9 mouse cellular contexts compared by ENCODE assay signal in genomic region chr19:50184901-50185623, GRCm38 (mm10).
DNase-seq lines count a peak whose midpoint lies in the region; ATAC-seq and TF ChIP-seq lines count a peak whose summit lies in the region.
"Had no signal": no experiment of that assay in that cellular context is flagged by ENCODE, and none has a peak within 500 bp of the region (broad histone marks: within the 10 kb centered on the region; RNA-seq: fewer than 3 reads in every experiment).

No protein-coding gene starts in this region.

- no peaks in the 10 kb centered on the region for H3K27me3 ChIP-seq in G1E (ENCODE audit: insufficient read depth, low read length)
- H3K27me3 ChIP-seq in testis, adult 2 months (ENCODE audit: control insufficient read depth, insufficient read depth, low read length): no peaks in the 10 kb centered on the region
- H3K27me3 ChIP-seq: liver, embryonic 15.5 days had no signal

- no peak overlapping the region for H3K27ac ChIP-seq in gastrocnemius, adult 2 months
- no peak overlapping the region for H3K27ac ChIP-seq in testis, adult 2 months (ENCODE audit: control insufficient read depth, insufficient read depth, low read depth, low read length)
- H3K27ac ChIP-seq: liver, embryonic 15.5 days had no signal

- DNase-seq in gastrocnemius, adult 2 months: no peak
- DNase-seq in gastrocnemius, postnatal 36 days: no peak
- DNase-seq in G1E (ENCODE audit: low spot score): no peak
- DNase-seq in cerebellum, postnatal 36 days: peak; percentile 10 to 51
- DNase-seq in layer of hippocampus, adult 9-11 months: peak; percentile 19

- ATAC-seq in G1E (ENCODE audit: extremely low read depth, insufficient number of reproducible peaks, low FRiP score, poor library complexity, severe bottlenecking): no peak
- ATAC-seq in granulocyte monocyte progenitor cell, adult 5-6 weeks (replicated peaks; ENCODE audit: poor library complexity, severe bottlenecking): peak; percentile 68
- peak; percentile 63; the same call in 1 of the 2 replicates for ATAC-seq in megakaryocyte-erythroid progenitor cell, adult 5-6 weeks (replicated peaks; ENCODE audit: low FRiP score, low TSS enrichment, poor library complexity, severe bottlenecking)

- H3K36me3 ChIP-seq in G1E (replicated peaks): no peaks in the 10 kb centered on the region
- H3K36me3 ChIP-seq in testis, adult 2 months (ENCODE audit: control insufficient read depth, insufficient read depth, low read length): no peaks in the 10 kb centered on the region
- H3K36me3 ChIP-seq: liver, embryonic 15.5 days had no signal

- H3K4me1 ChIP-seq in G1E (ENCODE audit: insufficient read depth, low read depth, low read length): no peaks in the 10 kb centered on the region
- H3K4me1 ChIP-seq in testis, adult 2 months (ENCODE audit: control insufficient read depth, insufficient read depth, low read length): no peaks in the 10 kb centered on the region
- H3K4me1 ChIP-seq: liver, embryonic 15.5 days had no signal

- no peak for TF ChIP-seq POLR2A in testis, adult 2 months (IDR thresholded peaks at IDR 0.05; ENCODE audit: control insufficient read depth, low read depth, low read length)

- H3K9me3 ChIP-seq in G1E (replicated peaks): peaks cover 21% of the 10 kb centered on the region
- H3K9me3 ChIP-seq: liver, embryonic 15.5 days had no signal

- intact Hi-C loops in gastrocnemius, adult 2 months (cut with DNase I): no loop called here
- intact Hi-C loops in gastrocnemius, postnatal 36 days (cut with DNase I): no loop called here

- no peak overlapping the region for H3K4me3 ChIP-seq in gastrocnemius, adult 2 months
- no peak overlapping the region for H3K4me3 ChIP-seq in G1E (ENCODE audit: low read depth, low read length)
- H3K4me3 ChIP-seq in testis, adult 2 months (ENCODE audit: control insufficient read depth, low read depth, low read length): no peak overlapping the region; the same call in 1 of the 2 replicates
- H3K4me3 ChIP-seq: liver, embryonic 15.5 days had no signal

- peak; percentile 68 for TF ChIP-seq CTCF in gastrocnemius, adult 2 months (IDR thresholded peaks at IDR 0.05)
- TF ChIP-seq CTCF in G1E (IDR thresholded peaks at IDR 0.05; ENCODE audit: low read depth, low read length): peak; percentile 35; the same call in 1 of the 2 replicates
- peak; percentile 11; the same call in 1 of the 2 replicates for TF ChIP-seq CTCF in testis, adult 2 months (IDR thresholded peaks at IDR 0.05; ENCODE audit: control insufficient read depth, insufficient read depth, insufficient replicate concordance, low read depth, low read length)

Comparison
In these comparisons a context has a peak if more than half of its experiments do, and no peak if none do; other contexts are left out.
1. DNase-seq: peak in cerebellum, postnatal 36 days (2 of 2) and layer of hippocampus, adult 9-11 months (single experiment); none in gastrocnemius, adult 2 months (single experiment), gastrocnemius, postnatal 36 days (0 of 2) and G1E (single experiment).
2. CTCF ChIP-seq: peak in every context shown above with its lines; median percentile 68 in gastrocnemius, adult 2 months; 35 in G1E; 11 in testis, adult 2 months.